Mouse (Mus musculus) midbrain, embryonic 10.5 days (tissue): ENCODE measurements around the gene Slc16a12. TPM values are rescaled to one million over a fixed set of nuclear protein-coding genes. Genes with fewer than 3 reads are reported as not detected.
"Not testable (repeated sequence)": the region's sequence is repeated elsewhere in the genome, so short reads cannot be mapped to it uniquely, and the experiment has no call there.

Experiments used
- DNase-seq: peaks from one replicate; pipeline ENCODE4 v3.0.0-alpha.2; 2017; ENCODE audit warnings: low spot score
- H3K27ac ChIP-seq: fragments of 300-500 bp; sonication (generic); replicated peaks from 2 replicates; pipeline ENCODE4 v1.5.1; 2016; ENCODE audit warnings: mild to moderate bottlenecking
- H3K27me3 ChIP-seq: fragments of 300-500 bp; sonication (generic); 2 replicates; pipeline ENCODE4 v1.6.1; 2016; ENCODE audit warnings: low read depth, mild to moderate bottlenecking; ENCODE audit not compliant: poor library complexity, severe bottlenecking
- H3K36me3 ChIP-seq: fragments of 300-500 bp; sonication (generic); 2 replicates; pipeline ENCODE4 v1.6.1; 2016; ENCODE audit warnings: mild to moderate bottlenecking, moderate library complexity
- H3K4me1 ChIP-seq: fragments of 300-500 bp; sonication (generic); 2 replicates; pipeline ENCODE4 v1.6.1; 2016
- H3K4me3 ChIP-seq: fragments of 300-500 bp; sonication (generic); 2 replicates; pipeline ENCODE4 v1.5.1; 2016; ENCODE audit warnings: mild to moderate bottlenecking, moderate library complexity
- H3K9me3 ChIP-seq: fragments of 300-500 bp; sonication (generic); replicated peaks from 2 replicates; pipeline ENCODE4 v1.6.1; 2016; ENCODE audit warnings: mild to moderate bottlenecking
- WGBS: fragments of 180-500 bp; shearing (Covaris S2); methylation state at CpG from one replicate; pipeline ENCODE4 v1.1.7; 2016; 5-methylcytosine and 5-hydroxymethylcytosine counted together
- polyA plus RNA-seq: library from polyadenylated mRNA; unstranded; fragments of >200 nt; fragmentation: Nextera tagmentation; extraction: Ambion mirVana; gene quantifications from 2 replicates; pipeline ENCODE4 v1.2.1, GENCODE M21; 2016

The Slc16a12 gene
- polyA plus RNA-seq, 1 experiment from 2014 or later = 1.5 TPM

- DNase-seq = no peak
- Histone ChIP-seq H3K27ac (no peak overlapping the region), H3K4me1 (peaks cover 22% of the 10 kb centered on the region), H3K27me3 (peaks cover 18% of the 10 kb centered on the region), H3K4me3 (no peak overlapping the region), H3K36me3 (no peaks in the 10 kb centered on the region), H3K9me3 (no peaks in the 10 kb centered on the region)
- WGBS = 82% methylated on average over 4 of the region's 4 CpGs
Observed at GRCm38 (mm10) chr19:34751150-34751549, 4.1 kb upstream of the Slc16a12 start.

- H3K27me3 ChIP-seq = peaks cover 32% of the 10 kb centered on the region
- DNase-seq = no peak
- 46% methylated on average over 2 of the region's 2 CpGs for WGBS
Observed at GRCm38 (mm10) chr19:34748992-34749391, 1.9 kb upstream of the Slc16a12 start.

GRCm38 (mm10) chr19:34747969-34748368, 880 bp upstream of the Slc16a12 start:
- peaks cover 32% of the 10 kb centered on the region for H3K27me3 ChIP-seq
- DNase-seq, H3K4me3 ChIP-seq, H3K27ac ChIP-seq, H3K9me3 ChIP-seq, H3K36me3 ChIP-seq: not testable (repeated sequence)
- 94% methylated on average over 6 of the region's 6 CpGs for WGBS
- peaks cover 23% of the 10 kb centered on the region for H3K4me1 ChIP-seq

More at GRCm38 (mm10) chr19:34748992-34749391, 1.9 kb upstream of the Slc16a12 start:
- no peaks in the 10 kb centered on the region for H3K36me3 ChIP-seq
- H3K4me3 ChIP-seq = no peak overlapping the region
- H3K27ac ChIP-seq = no peak overlapping the region
- no peaks in the 10 kb centered on the region for H3K9me3 ChIP-seq
- peaks cover 23% of the 10 kb centered on the region for H3K4me1 ChIP-seq

- DNase-seq = no peak
Observed at GRCm38 (mm10) chr19:34746201-34746600, 888 bp downstream of the Slc16a12 start.

GRCm38 (mm10) chr19:34745012-34745411, 2.1 kb downstream of the Slc16a12 start:
- DNase-seq = no peak
- Histone ChIP-seq H3K4me3 (no peak overlapping the region), H3K9me3 (no peaks in the 10 kb centered on the region), H3K27me3 (peaks cover 32% of the 10 kb centered on the region), H3K27ac (no peak overlapping the region), H3K36me3 (no peaks in the 10 kb centered on the region), H3K4me1 (peaks cover 23% of the 10 kb centered on the region)
- WGBS = 84% methylated on average over 8 of the region's 8 CpGs

More at GRCm38 (mm10) chr19:34746201-34746600, 888 bp downstream of the Slc16a12 start:
- Histone ChIP-seq H3K27ac (peak overlapping the region; percentile 85; the same call in 1 of the 2 replicates), H3K27me3 (peaks cover 32% of the 10 kb centered on the region), H3K4me3 (peak overlapping the region; percentile 80), H3K36me3 (no peaks in the 10 kb centered on the region), H3K4me1 (peaks cover 23% of the 10 kb centered on the region), H3K9me3 (no peaks in the 10 kb centered on the region)
- 21% methylated on average over 9 of the region's 9 CpGs for WGBS

GRCm38 (mm10) chr19:34737916-34738315, 9.2 kb downstream of the Slc16a12 start:
- Histone ChIP-seq H3K9me3 (no peaks in the 10 kb centered on the region), H3K27ac (no peak overlapping the region), H3K4me1 (no peaks in the 10 kb centered on the region), H3K27me3 (no peaks in the 10 kb centered on the region), H3K4me3 (no peak overlapping the region), H3K36me3 (no peaks in the 10 kb centered on the region)
- DNase-seq = no peak
- 86% methylated on average over 3 of the region's 3 CpGs for WGBS

- no peaks in the 10 kb centered on the region for H3K4me1 ChIP-seq
- no peak overlapping the region for H3K27ac ChIP-seq
- H3K27me3 ChIP-seq = no peaks in the 10 kb centered on the region
- H3K9me3 ChIP-seq = no peaks in the 10 kb centered on the region
- DNase-seq = no peak
- WGBS = 92% methylated on average over 4 of the region's 4 CpGs
- H3K36me3 ChIP-seq = no peaks in the 10 kb centered on the region
- H3K4me3 ChIP-seq = no peak overlapping the region
Observed at GRCm38 (mm10) chr19:34735900-34736299, 11.2 kb downstream of the Slc16a12 start.

- DNase-seq = no peak
- no peaks in the 10 kb centered on the region for H3K9me3 ChIP-seq
- H3K27me3 ChIP-seq = no peaks in the 10 kb centered on the region
- H3K4me3 ChIP-seq = no peak overlapping the region
- no peaks in the 10 kb centered on the region for H3K4me1 ChIP-seq
- no peaks in the 10 kb centered on the region for H3K36me3 ChIP-seq
- no peak overlapping the region for H3K27ac ChIP-seq
- WGBS = 75% methylated on average over 3 of the region's 3 CpGs
Observed at GRCm38 (mm10) chr19:34733020-34733419, 14.1 kb downstream of the Slc16a12 start.

GRCm38 (mm10) chr19:34731356-34731755, 15.7 kb downstream of the Slc16a12 start:
- Histone ChIP-seq H3K4me1 (no peaks in the 10 kb centered on the region), H3K9me3 (no peaks in the 10 kb centered on the region), H3K27ac (no peak overlapping the region), H3K4me3 (no peak overlapping the region), H3K27me3 (no peaks in the 10 kb centered on the region), H3K36me3 (no peaks in the 10 kb centered on the region)
- no peak for DNase-seq
- WGBS = 85% methylated on average over 5 of the region's 5 CpGs

- H3K27me3 ChIP-seq = no peaks in the 10 kb centered on the region
- H3K27ac ChIP-seq = no peak overlapping the region
- H3K4me3 ChIP-seq = no peak overlapping the region
- WGBS = 94% methylated on average over 4 of the region's 4 CpGs
- DNase-seq = no peak
- H3K9me3 ChIP-seq = no peaks in the 10 kb centered on the region
- H3K36me3 ChIP-seq = no peaks in the 10 kb centered on the region
- no peaks in the 10 kb centered on the region for H3K4me1 ChIP-seq
Observed at GRCm38 (mm10) chr19:34730584-34730983, 16.5 kb downstream of the Slc16a12 start.

GRCm38 (mm10) chr19:34729505-34729904, 17.6 kb downstream of the Slc16a12 start:
- Histone ChIP-seq H3K27me3 (no peaks in the 10 kb centered on the region), H3K9me3 (no peaks in the 10 kb centered on the region), H3K27ac (no peak overlapping the region), H3K36me3 (no peaks in the 10 kb centered on the region), H3K4me3 (no peak overlapping the region), H3K4me1 (no peaks in the 10 kb centered on the region)
- 86% methylated on average over 3 of the region's 3 CpGs for WGBS
- no peak for DNase-seq

GRCm38 (mm10) chr19:34726254-34726962, 20.7 kb downstream of the Slc16a12 start:
- no peak for DNase-seq
- Histone ChIP-seq H3K9me3 (no peaks in the 10 kb centered on the region), H3K27me3 (no peaks in the 10 kb centered on the region), H3K4me1 (no peaks in the 10 kb centered on the region), H3K36me3 (no peaks in the 10 kb centered on the region), H3K4me3 (no peak overlapping the region), H3K27ac (no peak overlapping the region)
- 93% methylated on average over 1 of the region's 1 CpGs for WGBS

- Histone ChIP-seq H3K36me3 (no peaks in the 10 kb centered on the region), H3K27me3 (no peaks in the 10 kb centered on the region), H3K27ac (no peak overlapping the region), H3K4me3 (no peak overlapping the region), H3K9me3 (no peaks in the 10 kb centered on the region), H3K4me1 (no peaks in the 10 kb centered on the region)
- 86% methylated on average over 5 of the region's 5 CpGs for WGBS
- no peak for DNase-seq
Observed at GRCm38 (mm10) chr19:34725418-34725817, 21.7 kb downstream of the Slc16a12 start.
